Mouse (Mus musculus) lung, postnatal 25 days (tissue): ENCODE data around the gene Pde4dip.

Experiments used
- DNase-seq: peaks from one replicate; pipeline ENCODE4 v3.0.0; 2022; ENCODE audit warnings: low spot score

The Pde4dip gene

GRCm38 (mm10) chr3:97888168-97888901 lies at the start of gene Pde4dip:
Gene Pde4dip, minus strand, starts transcription at chr3:97888707.
- no peak for DNase-seq

GRCm38 (mm10) chr3:97937945-97938266 lies 49.4 kb upstream of the Pde4dip start:
- DNase-seq, result no peak

DNA sequence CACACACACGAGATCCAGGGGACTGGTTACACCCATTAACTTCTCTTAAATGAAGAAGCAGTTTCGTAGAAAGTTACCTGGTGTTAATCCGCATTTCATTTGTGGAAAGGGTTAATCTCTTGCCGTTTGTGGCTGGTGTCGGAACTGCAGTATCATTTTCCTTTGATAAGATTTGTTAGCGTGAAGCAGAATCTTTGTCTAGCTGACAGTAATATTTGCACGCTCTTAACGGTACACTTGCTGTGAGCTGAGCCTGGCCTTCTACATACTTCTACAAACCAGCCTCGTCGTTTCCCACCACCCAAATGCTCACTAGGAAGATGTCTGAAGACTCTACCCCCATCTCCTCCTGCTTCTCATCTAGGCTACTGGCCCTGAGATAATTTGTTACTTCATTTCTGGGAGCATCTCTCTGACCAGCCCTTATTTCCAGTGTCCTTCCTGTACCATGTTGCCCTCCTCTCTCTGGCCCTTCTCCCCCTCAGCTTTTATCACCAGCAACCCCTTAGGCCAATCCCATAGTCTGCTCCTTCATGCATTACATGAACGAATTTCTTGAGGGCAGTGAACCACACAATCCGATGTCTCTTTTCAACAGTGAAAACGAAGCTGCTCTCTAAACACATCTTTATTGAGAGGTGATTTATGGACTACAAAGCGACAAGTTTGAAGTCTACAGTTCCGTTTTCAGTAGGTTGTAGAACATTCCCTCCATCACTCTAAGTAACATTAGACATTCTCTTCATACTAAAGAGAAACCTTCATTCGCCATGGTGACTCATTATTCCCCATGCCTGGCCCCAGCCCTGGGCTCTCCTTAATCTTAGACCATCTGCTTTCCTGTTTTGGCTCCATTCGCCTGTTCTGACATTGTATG lies 48.8 kb upstream of the Pde4dip start:
- no peak for DNase-seq

DNA sequence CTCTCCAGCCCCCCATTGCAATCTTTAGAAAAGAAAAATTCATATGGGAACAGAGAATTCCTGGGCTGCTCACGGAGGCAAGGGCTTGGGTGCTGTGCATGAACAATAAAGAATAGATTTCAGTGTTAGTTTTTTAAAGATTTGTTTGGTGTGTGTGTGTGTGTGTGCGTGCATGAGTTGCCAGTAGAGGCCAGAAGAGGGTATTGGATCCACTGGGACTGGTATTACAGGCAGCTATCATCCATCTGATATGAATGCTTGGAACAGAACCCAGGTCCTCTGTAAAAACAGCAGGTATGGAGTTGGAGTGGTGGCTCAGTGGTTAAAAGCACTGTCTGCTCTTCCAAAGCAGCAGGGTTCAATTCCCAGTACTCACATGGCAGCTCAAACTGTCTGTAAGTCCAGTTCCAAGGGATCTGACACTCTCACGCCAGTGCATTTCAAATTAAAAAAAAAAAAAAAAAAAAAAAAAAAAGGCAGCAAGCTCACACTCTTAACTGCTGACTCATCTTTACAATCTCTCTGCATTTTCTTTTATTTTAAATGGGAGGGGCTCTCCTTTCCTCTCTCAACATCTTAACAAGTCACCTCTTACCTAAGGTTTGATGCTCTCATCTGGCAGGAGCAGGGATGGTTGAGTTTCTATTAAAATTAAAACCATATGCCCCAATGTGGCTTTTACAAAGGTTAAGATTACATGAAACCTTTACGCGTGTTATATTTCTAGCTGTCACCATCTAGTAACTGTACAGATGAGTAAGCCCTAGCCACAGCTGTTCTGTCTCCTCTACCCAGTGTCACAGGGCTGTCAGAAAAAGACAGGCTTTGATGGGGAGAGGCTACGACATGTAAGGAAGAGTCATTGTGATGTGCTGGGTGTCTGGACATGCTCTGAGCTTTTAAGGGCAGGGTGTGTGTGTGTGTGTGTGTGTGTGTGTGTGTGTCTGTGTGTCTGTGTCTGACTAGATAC lies 46.1 kb upstream of the Pde4dip start:
- no peak for DNase-seq

GRCm38 (mm10) chr3:97933811-97934210 lies 45.3 kb upstream of the Pde4dip start:
- DNase-seq, result no peak

- DNase-seq, result peak; percentile 61
Measured at GRCm38 (mm10) chr3:97933251-97933650, 44.7 kb upstream of the Pde4dip start.

- DNase-seq, result no peak
Measured at GRCm38 (mm10) chr3:97932771-97933170, 44.3 kb upstream of the Pde4dip start.

GRCm38 (mm10) chr3:97932131-97932530 lies 43.6 kb upstream of the Pde4dip start:
- DNase-seq, result peak; percentile 69

DNA sequence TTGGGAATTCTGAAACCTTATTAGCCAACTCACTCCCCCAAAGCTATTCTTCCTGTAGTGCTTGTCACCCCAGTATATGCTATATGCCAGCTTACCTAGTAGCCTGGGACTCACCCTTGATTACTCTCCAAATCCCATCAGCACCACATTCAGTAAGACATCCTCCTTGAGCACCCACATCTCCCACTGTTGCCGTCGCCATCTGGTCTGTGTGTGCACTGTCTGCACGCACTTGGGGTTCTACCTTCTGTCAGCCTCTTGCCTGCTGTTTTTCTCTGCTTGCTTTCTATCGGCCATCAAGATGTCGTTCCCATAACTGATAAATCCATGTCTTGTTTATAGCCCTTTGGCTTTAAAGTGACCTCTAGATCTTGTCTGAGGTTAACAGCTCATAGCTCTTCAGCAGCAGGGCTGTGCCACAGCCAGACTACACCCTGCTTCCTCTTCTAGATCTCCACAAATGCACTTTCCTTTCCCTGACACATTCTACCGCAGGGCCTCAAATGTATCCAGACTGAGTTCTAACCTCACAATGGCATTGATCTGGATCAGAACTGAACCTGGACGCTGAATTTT lies 42.9 kb upstream of the Pde4dip start:
- DNase-seq, result no peak

- no peak for DNase-seq
Measured at GRCm38 (mm10) chr3:97930787-97931158, 42.3 kb upstream of the Pde4dip start.

DNA sequence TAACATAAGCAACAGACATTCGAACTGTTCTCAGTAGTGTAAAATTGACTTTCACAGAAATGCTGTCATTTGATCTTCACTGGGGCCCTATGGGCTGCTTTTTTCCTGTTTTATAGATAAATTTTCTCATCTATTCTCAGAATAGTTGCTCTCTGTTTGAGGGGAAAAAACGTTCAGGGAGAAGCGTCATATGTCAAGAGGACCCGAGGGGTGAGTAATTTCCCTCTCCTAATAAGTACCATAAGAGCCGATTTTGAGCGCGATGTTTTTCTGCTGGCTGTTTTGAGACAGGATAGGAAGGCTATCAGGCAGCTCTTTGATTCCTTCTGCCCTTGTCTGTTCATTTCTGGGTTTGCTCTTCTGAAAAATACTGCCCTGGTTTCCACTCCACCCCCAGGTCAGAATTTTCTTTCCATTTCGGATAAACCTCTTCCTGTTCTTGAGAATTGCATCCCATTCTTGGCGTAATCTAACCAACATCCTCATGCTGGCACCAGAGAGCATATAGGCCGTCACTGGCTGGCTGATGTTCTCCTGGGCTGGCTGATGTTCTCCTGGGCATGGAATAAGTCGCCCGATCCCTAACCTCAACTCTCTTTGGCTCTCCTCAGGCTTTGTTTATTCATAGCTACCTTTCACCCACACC lies 41.8 kb upstream of the Pde4dip start:
- no peak for DNase-seq

DNA sequence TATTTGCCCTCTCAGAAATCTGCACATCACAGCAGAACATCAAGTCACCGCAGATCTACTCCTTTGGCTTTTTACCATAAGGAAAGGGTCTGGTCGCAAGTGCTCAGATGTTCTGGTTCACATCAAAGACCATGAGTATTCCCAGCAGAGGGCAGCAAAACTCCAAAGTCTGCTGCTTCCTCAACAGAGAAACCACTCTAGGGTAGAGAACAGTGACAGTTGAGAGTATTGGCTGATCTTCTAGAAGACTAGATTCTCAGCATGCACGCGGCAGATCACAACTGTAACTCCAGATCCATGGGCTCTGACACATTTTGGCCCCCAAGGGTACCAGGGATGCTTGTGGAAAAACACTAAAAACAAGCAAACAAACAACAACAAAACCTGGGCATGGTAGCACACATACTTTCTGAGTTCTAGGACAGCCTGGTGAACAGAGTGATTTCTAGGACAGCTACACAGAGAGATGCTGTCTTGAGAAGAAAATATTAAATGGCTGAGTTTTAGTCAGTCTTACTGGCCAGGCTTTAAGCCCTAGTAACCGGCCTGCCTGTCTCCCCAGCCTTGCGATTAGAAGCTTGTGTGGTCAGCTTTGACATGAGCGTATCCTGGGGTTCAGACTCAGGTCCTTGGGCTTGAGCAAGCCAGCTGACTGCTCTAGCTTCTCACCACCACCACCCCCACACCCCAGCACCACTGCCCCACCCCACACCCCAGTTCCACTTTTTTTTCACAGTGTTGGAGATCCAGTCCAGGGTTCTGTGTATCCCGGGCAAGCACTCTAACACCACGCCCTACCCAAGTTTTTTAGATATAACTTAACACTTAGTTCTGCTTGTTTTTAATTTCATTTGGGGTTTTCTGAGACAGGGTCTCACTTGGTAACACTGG lies 40.7 kb upstream of the Pde4dip start:
- peak; percentile 86 for DNase-seq

- no peak for DNase-seq
Measured at GRCm38 (mm10) chr3:97927322-97927721, 38.8 kb upstream of the Pde4dip start.

GRCm38 (mm10) chr3:97925246-97925645 lies 36.7 kb upstream of the Pde4dip start:
- no peak for DNase-seq

GRCm38 (mm10) chr3:97918885-97919550 lies 30.5 kb upstream of the Pde4dip start:
- peak; percentile 75 for DNase-seq

GRCm38 (mm10) chr3:97915081-97915480 lies 26.6 kb upstream of the Pde4dip start:
- no peak for DNase-seq

DNA sequence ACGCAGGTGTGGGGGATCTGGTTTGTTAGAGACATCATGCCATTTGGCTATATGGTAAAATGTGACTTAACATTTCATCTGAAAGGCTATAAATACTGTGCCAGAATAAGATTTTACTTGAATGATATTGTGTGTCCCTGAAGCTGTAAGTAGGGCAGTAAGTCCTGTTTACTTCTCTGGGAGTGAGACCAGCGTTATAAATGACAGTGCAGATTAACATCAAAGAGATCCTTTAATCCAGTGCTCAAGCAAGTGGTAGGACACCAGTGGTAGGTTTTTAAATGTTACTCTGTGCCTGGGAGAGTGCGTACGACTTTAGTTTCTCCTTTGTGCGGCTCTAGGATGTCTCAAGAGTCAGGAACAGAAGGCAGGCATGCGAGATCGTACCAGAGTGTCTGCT lies 22.6 kb upstream of the Pde4dip start:
- DNase-seq, result no peak

DNA sequence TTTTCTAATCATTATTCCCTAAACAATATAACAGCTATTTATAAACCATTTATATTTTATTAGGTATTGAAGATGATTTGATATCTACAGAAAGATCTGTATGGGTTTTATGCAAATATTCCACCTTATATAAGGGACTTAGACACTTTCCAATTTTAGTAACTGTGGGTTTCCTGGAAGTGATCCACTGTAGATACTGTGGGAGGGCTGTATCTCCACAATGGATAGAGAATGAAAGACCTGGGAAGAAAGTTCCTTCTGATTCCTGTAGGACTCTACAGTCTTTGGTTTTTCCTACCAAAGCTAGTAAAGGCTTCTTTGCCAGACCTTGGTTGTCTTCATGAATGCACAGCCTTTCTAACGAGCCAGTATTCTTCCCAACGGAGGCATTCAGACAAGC lies 21.2 kb upstream of the Pde4dip start:
- DNase-seq, result no peak

GRCm38 (mm10) chr3:97901586-97901985 lies 13.1 kb upstream of the Pde4dip start:
- DNase-seq, result no peak
